Mouse (Mus musculus) lung, embryonic 16.5 days (tissue): ENCODE measurements around the gene Sec24c. TPM values are rescaled to one million over a fixed set of nuclear protein-coding genes. Genes with fewer than 3 reads are reported as not detected.

Source experiments
- ATAC-seq: fragments of 200-750 bp; cut with Nextera tagmentation; 2 replicates; pipeline ENCODE4 v1.8.0; 2017; ENCODE audit warnings: low read depth, mild to moderate bottlenecking, moderate library complexity
- H3K27ac ChIP-seq: fragments of 300-500 bp; sonication (generic); 2 replicates; pipeline ENCODE4 v1.5.1; 2014; ENCODE audit warnings: mild to moderate bottlenecking, control low read depth, low read length
- H3K27me3 ChIP-seq: fragments of 300-500 bp; sonication (generic); 2 replicates; pipeline ENCODE4 v1.6.1; 2014; ENCODE audit warnings: low read depth, low read length, mixed read lengths; ENCODE audit not compliant: control insufficient read depth, insufficient read depth
- H3K36me3 ChIP-seq: fragments of 300-500 bp; sonication (generic); 2 replicates; pipeline ENCODE4 v1.6.1; 2014; ENCODE audit warnings: low read length; ENCODE audit not compliant: control insufficient read depth, insufficient read depth
- H3K4me1 ChIP-seq: fragments of 300-500 bp; sonication (generic); replicated peaks from 2 replicates; pipeline ENCODE4 v1.6.1; 2014; ENCODE audit warnings: low read length, mixed read lengths; ENCODE audit not compliant: control insufficient read depth, insufficient read depth
- H3K4me2 ChIP-seq: fragments of 300-500 bp; sonication (generic); 2 replicates; pipeline ENCODE4 v1.6.1; 2014; ENCODE audit warnings: low read depth, low read length, control low read depth
- H3K4me3 ChIP-seq: fragments of 300-500 bp; sonication (generic); 2 replicates; pipeline ENCODE4 v1.5.1; 2014; ENCODE audit warnings: mild to moderate bottlenecking, low read length, control low read depth
- H3K9ac ChIP-seq: fragments of 300-500 bp; sonication (generic); 2 replicates; pipeline ENCODE4 v1.6.1; 2014; ENCODE audit warnings: low read length, control low read depth
- H3K9me3 ChIP-seq: fragments of 300-500 bp; sonication (generic); 2 replicates; pipeline ENCODE4 v1.6.1; 2016; ENCODE audit warnings: low read length; ENCODE audit not compliant: control insufficient read depth
- WGBS: fragments of 180-500 bp; shearing (Covaris S2); extraction: QIAGEN DNeasy Blood & Tissue Kit; methylation state at CpG from one replicate; pipeline ENCODE4 v1.1.7; 2014; 5-methylcytosine and 5-hydroxymethylcytosine counted together
- polyA plus RNA-seq: library from polyadenylated mRNA; unstranded; fragments of >200 nt; fragmentation: Nextera tagmentation; extraction: Ambion mirVana; gene quantifications from 2 replicates; pipeline ENCODE4 v1.2.1, GENCODE M21; 2015

The Sec24c gene
- polyA plus RNA-seq, 1 experiment from 2014 or later = 95.6 TPM

GRCm38 (mm10) chr14:20658326-20658725, 15.8 kb upstream of the Sec24c start:
- ATAC-seq = no peak
- H3K9ac ChIP-seq = no peak overlapping the region
- H3K9me3 ChIP-seq = no peaks in the 10 kb centered on the region
- peaks cover 10% of the 10 kb centered on the region; the same call in 1 of the 2 replicates for H3K27me3 ChIP-seq
- no peaks in the 10 kb centered on the region for H3K36me3 ChIP-seq
- peaks cover 8% of the 10 kb centered on the region for H3K4me1 ChIP-seq
- no peak overlapping the region for H3K4me2 ChIP-seq
- no peak overlapping the region for H3K27ac ChIP-seq
- no peak overlapping the region for H3K4me3 ChIP-seq

DNA sequence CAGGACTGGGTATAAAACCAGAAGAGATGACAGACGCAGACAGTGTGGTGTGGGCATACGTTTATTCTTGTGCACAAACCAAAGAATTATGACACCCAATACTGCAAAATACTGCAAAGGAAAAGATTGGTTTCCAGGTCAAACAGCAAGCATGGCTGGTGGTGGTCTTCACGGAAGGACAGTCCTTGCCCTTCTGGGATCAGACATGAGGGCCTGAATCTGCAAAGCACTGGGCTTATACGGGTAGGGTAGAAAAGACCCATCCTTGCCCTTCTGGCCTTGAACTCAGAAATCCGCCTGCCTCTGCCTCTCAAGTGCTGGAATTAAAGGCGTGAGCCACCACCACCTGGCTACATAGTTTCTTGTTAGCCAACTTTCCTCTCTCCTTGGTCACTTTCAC, 15.2 kb upstream of the Sec24c start:
- Histone ChIP-seq H3K27me3 (peaks cover 10% of the 10 kb centered on the region; the same call in 1 of the 2 replicates), H3K9ac (no peak overlapping the region), H3K27ac (no peak overlapping the region), H3K4me2 (no peak overlapping the region), H3K36me3 (no peaks in the 10 kb centered on the region), H3K4me3 (no peak overlapping the region), H3K4me1 (peaks cover 8% of the 10 kb centered on the region), H3K9me3 (no peaks in the 10 kb centered on the region)
- no peak for ATAC-seq
- 81% methylated on average over 6 of the region's 6 CpGs for WGBS

- no peak overlapping the region for H3K9ac ChIP-seq
- H3K27me3 ChIP-seq = peaks cover 10% of the 10 kb centered on the region; the same call in 1 of the 2 replicates
- H3K4me2 ChIP-seq = no peak overlapping the region
- 96% methylated on average over 7 of the region's 7 CpGs for WGBS
- no peak overlapping the region for H3K27ac ChIP-seq
- no peak for ATAC-seq
- no peak overlapping the region for H3K4me3 ChIP-seq
- H3K9me3 ChIP-seq = no peaks in the 10 kb centered on the region
- H3K4me1 ChIP-seq = peaks cover 8% of the 10 kb centered on the region
- no peaks in the 10 kb centered on the region for H3K36me3 ChIP-seq
Observed at GRCm38 (mm10) chr14:20659687-20660086, 14.4 kb upstream of the Sec24c start.

DNA sequence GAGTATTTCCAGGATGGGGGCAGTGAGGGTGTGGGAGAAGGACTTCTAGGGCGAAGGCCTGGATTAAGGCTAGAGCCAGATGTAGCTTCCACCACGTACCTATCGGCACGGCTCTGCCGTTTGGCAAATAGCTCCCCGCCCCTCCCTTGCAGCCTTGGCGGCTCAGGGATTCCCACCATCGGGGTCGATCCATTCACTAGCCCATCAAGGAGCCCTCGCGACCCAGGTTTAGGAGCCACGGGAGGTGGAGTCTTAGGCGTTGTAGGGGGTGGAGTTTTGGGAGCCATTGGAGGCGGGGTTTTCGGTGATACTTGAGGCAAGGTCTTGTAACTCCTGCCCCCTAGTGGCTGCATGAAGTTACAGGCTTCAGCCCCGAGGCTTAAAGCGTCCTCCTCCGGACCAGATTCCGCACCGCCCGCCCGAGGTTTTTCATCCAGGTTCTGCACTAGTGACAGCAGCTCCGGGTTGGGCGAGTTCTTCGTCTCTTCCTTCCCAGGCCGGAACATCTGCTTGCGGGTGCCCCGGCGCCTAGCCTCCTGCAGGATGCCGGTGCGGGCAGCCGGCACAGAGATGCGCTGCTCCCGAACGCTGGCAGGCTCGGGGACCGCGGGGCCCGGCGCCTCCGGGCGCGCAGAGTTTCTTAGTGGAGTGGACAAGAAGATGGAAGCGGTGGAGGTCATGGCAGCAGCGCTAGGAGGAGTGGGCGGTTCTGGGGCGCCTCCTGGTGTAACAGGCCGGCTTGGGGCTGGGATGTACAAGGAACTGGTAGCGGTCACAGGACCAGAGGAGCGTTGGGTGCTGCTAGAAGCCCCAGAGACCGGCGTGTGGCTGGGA, 13.1 kb upstream of the Sec24c start:
- peak; percentile 91 for ATAC-seq

DNA sequence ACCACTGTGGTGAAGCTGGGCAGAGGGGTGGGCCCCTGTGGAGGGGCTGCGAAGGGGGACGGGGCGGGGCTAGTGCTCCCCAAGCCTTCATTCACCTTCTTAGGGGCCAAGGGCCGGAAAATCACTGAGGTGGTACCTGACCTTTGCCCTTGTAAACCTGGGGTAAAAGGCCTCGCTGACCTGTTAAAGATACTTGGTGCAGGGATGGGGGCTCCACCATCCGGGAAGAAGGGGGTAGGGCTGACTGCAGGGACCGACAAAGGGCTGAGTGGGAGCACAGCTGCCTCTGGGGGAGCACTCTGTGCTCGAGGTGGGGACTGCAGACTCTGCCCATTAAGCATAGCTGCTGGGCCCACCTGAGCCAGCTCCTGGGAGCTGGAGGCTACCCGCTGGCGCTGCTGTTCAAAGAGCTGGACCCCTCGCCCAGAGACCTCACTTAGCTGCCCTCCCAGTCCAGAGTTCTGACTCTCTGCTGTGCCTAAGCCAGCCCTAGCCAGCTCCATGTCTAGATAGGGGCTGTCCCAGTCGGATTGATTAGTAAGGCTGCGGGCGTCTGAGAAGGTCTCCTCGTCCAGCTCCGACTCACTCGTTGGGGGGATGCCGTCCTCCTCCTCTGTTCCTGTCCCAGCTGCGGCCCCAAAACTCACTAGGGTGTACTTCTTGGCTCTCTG, 12.3 kb upstream of the Sec24c start:
- peak overlapping the region; percentile 97 for H3K4me2 ChIP-seq
- peak overlapping the region; percentile 82 for H3K27ac ChIP-seq
- 12% methylated on average over 19 of the region's 19 CpGs for WGBS
- no peaks in the 10 kb centered on the region for H3K9me3 ChIP-seq
- peak overlapping the region; percentile 73 for H3K9ac ChIP-seq
- H3K4me3 ChIP-seq = peak overlapping the region; percentile 79
- peaks cover 8% of the 10 kb centered on the region for H3K4me1 ChIP-seq
- no peaks in the 10 kb centered on the region for H3K36me3 ChIP-seq
- ATAC-seq = peak; percentile 35; the same call in 1 of the 2 replicates
- peaks cover 10% of the 10 kb centered on the region; the same call in 1 of the 2 replicates for H3K27me3 ChIP-seq

More for the DNA sequence above, 13.1 kb upstream of the Sec24c start:
- Histone ChIP-seq H3K9me3 (no peaks in the 10 kb centered on the region), H3K4me3 (peak overlapping the region; percentile 79), H3K27ac (peak overlapping the region; percentile 82), H3K36me3 (no peaks in the 10 kb centered on the region), H3K9ac (peak overlapping the region; percentile 73), H3K4me2 (peak overlapping the region; percentile 97), H3K4me1 (peaks cover 8% of the 10 kb centered on the region), H3K27me3 (peaks cover 10% of the 10 kb centered on the region; the same call in 1 of the 2 replicates)
- under 1% methylated on average over 51 of the region's 52 CpGs for WGBS

DNA sequence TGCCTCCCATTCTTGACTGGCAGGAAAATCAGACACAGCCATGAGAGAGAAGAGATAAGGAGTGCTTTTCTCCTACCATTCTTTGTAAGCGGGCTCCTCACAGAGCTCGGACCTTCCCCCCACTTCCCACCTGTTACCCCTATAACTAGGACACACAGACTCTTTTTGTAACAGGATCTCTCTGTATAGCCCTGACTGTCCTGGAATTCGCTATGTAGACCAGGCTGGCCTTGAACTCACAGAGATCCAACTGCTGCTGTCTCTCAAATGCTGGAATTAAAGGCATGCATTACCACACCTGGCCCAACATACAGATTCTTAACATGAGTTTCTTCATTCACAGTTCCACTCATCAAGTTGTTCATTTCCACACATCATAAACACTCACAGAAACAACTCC, 11.4 kb upstream of the Sec24c start:
- 77% methylated on average over 3 of the region's 3 CpGs for WGBS
- Histone ChIP-seq H3K9ac (no peak overlapping the region), H3K4me2 (no peak overlapping the region), H3K27me3 (peaks cover 10% of the 10 kb centered on the region; the same call in 1 of the 2 replicates), H3K4me1 (peaks cover 8% of the 10 kb centered on the region), H3K9me3 (no peaks in the 10 kb centered on the region), H3K36me3 (no peaks in the 10 kb centered on the region), H3K4me3 (no peak overlapping the region), H3K27ac (no peak overlapping the region)
- no peak for ATAC-seq

DNA sequence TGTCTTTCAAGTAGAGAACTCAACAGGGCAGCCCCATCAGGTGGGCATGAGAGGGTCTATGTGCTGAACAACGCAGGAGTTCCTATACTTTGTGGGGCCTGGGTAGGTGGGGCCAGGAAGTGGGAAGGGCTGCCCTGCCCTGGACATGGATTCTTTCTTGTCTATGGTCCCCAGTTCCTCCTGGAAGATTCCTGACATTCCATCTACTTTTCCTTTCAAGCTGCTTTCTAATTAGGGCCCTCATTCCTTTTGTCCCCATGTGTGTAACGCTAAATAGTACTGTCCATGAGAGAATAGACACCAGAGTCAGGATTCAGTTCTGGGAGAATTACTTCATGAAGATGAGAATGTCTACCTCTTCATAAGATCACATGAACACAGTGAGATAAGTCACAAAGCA, 10.5 kb upstream of the Sec24c start:
- 43% methylated on average over 2 of the region's 2 CpGs for WGBS
- H3K4me2 ChIP-seq = no peak overlapping the region
- peaks cover 10% of the 10 kb centered on the region; the same call in 1 of the 2 replicates for H3K27me3 ChIP-seq
- ATAC-seq = no peak
- no peak overlapping the region for H3K9ac ChIP-seq
- no peaks in the 10 kb centered on the region for H3K36me3 ChIP-seq
- H3K9me3 ChIP-seq = no peaks in the 10 kb centered on the region
- H3K4me3 ChIP-seq = no peak overlapping the region
- H3K27ac ChIP-seq = no peak overlapping the region
- H3K4me1 ChIP-seq = peaks cover 8% of the 10 kb centered on the region

GRCm38 (mm10) chr14:20664436-20664835, 9.7 kb upstream of the Sec24c start:
- Histone ChIP-seq H3K9ac (no peak overlapping the region; the same call in 1 of the 2 replicates), H3K4me3 (no peak overlapping the region), H3K4me2 (no peak overlapping the region), H3K4me1 (peaks cover 8% of the 10 kb centered on the region), H3K36me3 (no peaks in the 10 kb centered on the region), H3K9me3 (no peaks in the 10 kb centered on the region), H3K27ac (no peak overlapping the region), H3K27me3 (peaks cover 10% of the 10 kb centered on the region; the same call in 1 of the 2 replicates)
- 47% methylated on average over 3 of the region's 3 CpGs for WGBS
- no peak for ATAC-seq

DNA sequence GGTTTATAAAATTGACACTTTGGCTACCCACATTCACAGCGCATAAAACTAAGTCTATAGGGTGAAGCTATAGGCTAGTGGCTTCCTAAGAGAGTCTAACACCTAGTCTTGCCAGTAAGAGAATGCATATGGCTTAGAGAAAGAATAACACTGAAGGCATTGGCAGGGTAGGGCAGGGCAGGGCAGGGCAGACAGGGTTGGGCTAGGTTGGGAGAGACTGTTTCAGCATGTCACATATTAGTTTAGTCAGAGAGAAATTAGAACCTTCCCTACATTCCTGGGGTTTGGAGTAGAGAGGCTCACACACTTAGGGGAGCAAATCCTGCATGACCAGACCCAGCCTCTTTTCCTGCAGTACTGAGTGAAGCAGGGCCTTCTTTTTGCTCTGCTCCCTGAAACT, 6.6 kb upstream of the Sec24c start:
- Histone ChIP-seq H3K9ac (no peak overlapping the region), H3K27me3 (peaks cover 4% of the 10 kb centered on the region; the same call in 1 of the 2 replicates), H3K4me2 (no peak overlapping the region), H3K4me1 (no peaks in the 10 kb centered on the region), H3K36me3 (no peaks in the 10 kb centered on the region), H3K27ac (no peak overlapping the region), H3K9me3 (no peaks in the 10 kb centered on the region), H3K4me3 (no peak overlapping the region)
- no peak for ATAC-seq
- WGBS = 65% methylated on average over 1 of the region's 1 CpGs
